7 mouse cellular contexts compared by ENCODE assay signal in genomic region chr4:45107066-45107465, GRCm38 (mm10). TPM values are rescaled to one million over a fixed set of nuclear protein-coding genes. Genes with fewer than 3 reads are reported as not detected.
DNase-seq lines count a peak whose midpoint lies in the region; ATAC-seq and TF ChIP-seq lines count a peak whose summit lies in the region.

No protein-coding gene starts in this region.

- no peaks in the 10 kb centered on the region for H3K27me3 ChIP-seq in ES-Bruce4 (ENCODE audit: control insufficient read depth, insufficient read depth, low read length, poor library complexity, severe bottlenecking)
- no peaks in the 10 kb centered on the region for H3K27me3 ChIP-seq in hindbrain, embryonic 11.5 days (ENCODE audit: control insufficient read depth, insufficient read depth, low read length)
- H3K27me3 ChIP-seq in liver, embryonic 13.5 days: no peaks in the 10 kb centered on the region

- peak overlapping the region; percentile 79 for H3K4me3 ChIP-seq in ES-Bruce4 (ENCODE audit: low read depth, low read length)
- peak overlapping the region; percentile 89 for H3K4me3 ChIP-seq in hindbrain, embryonic 11.5 days (ENCODE audit: low read depth, low read length)
- peak overlapping the region; percentile 78 for H3K4me3 ChIP-seq in liver, embryonic 13.5 days (replicated peaks)

- H3K4me1 ChIP-seq in ES-Bruce4 (ENCODE audit: control insufficient read depth, insufficient read depth, low read length): no peaks in the 10 kb centered on the region
- 0 out of 2 replicates have a peak, but pooled peaks cover 4% of the 10 kb centered on the region for H3K4me1 ChIP-seq in hindbrain, embryonic 11.5 days (replicated peaks; ENCODE audit: control insufficient read depth, insufficient read depth, low read length)
- H3K4me1 ChIP-seq in liver, embryonic 13.5 days (replicated peaks): peaks cover 26% of the 10 kb centered on the region

- WGBS in hindbrain, embryonic 11.5 days: 10% methylated on average over 4 of the region's 4 CpGs
- WGBS in liver, embryonic 13.5 days (ENCODE audit: insufficient replicate concordance): 3% methylated on average over 4 of the region's 4 CpGs

- H3K9ac ChIP-seq in ES-Bruce4 (ENCODE audit: low read depth, poor library complexity, severe bottlenecking): peak overlapping the region; percentile 64
- H3K9ac ChIP-seq in hindbrain, embryonic 11.5 days (ENCODE audit: low read depth, low read length): peak overlapping the region; percentile 73
- H3K9ac ChIP-seq in liver, embryonic 13.5 days: peak overlapping the region; percentile 84

- no peak for TF ChIP-seq EP300 in ES-Bruce4 (IDR thresholded peaks at IDR 0.05; ENCODE audit: insufficient read depth, low read depth, low read length)

- no peak for TF ChIP-seq POLR2A in ES-Bruce4 (IDR thresholded peaks at IDR 0.05; ENCODE audit: insufficient read depth, low read length)

- no peak for ATAC-seq in hindbrain, embryonic 11.5 days (ENCODE audit: low FRiP score)
- ATAC-seq in liver, embryonic 13.5 days (ENCODE audit: low read depth): no peak
- no peak for ATAC-seq in monocyte, adult 5-6 weeks (replicated peaks; ENCODE audit: insufficient number of reproducible peaks, low FRiP score, low TSS enrichment, poor library complexity, severe bottlenecking)

- H3K27ac ChIP-seq in ES-Bruce4 (ENCODE audit: insufficient read depth, low read length): peak overlapping the region; percentile 60
- no peak overlapping the region for H3K27ac ChIP-seq in hindbrain, embryonic 11.5 days (ENCODE audit: low read depth, low read length)
- H3K27ac ChIP-seq in liver, embryonic 13.5 days: peak overlapping the region; percentile 58; the same call in 1 of the 2 replicates

- peak; percentile 11 to 13 for DNase-seq in B cell, adult 2 months
- peak; percentile 4 for DNase-seq in hindbrain, embryonic 11.5 days (ENCODE audit: low spot score)
- DNase-seq in liver, embryonic 13.5 days: no peak
- DNase-seq in frontal cortex, postnatal 10 days (ENCODE audit: low spot score in 2 of 2): no peak
- no peak for DNase-seq in layer of hippocampus, postnatal 14 days (ENCODE audit: low spot score in 2 of 2)

- no peak for TF ChIP-seq CTCF in ES-Bruce4 (IDR thresholded peaks at IDR 0.05; ENCODE audit: low read depth, low read length)

- no peaks in the 10 kb centered on the region for H3K9me3 ChIP-seq in ES-Bruce4 (replicated peaks; ENCODE audit: control insufficient read depth, insufficient read depth, low read length, poor library complexity, severe bottlenecking)
- H3K9me3 ChIP-seq in hindbrain, embryonic 11.5 days (ENCODE audit: control insufficient read depth, low read length): no peaks in the 10 kb centered on the region
- no peaks in the 10 kb centered on the region for H3K9me3 ChIP-seq in liver, embryonic 13.5 days (replicated peaks)

- H3K36me3 ChIP-seq in ES-Bruce4 (ENCODE audit: control insufficient read depth, insufficient read depth, low read length, poor library complexity, severe bottlenecking): peaks cover 35% of the 10 kb centered on the region
- no peaks in the 10 kb centered on the region for H3K36me3 ChIP-seq in hindbrain, embryonic 11.5 days (ENCODE audit: control insufficient read depth, insufficient read depth, low read length)
- H3K36me3 ChIP-seq in liver, embryonic 13.5 days: peaks cover 41% of the 10 kb centered on the region

- H3K4me2 ChIP-seq in hindbrain, embryonic 11.5 days (replicated peaks; ENCODE audit: low read depth, low read length): peak overlapping the region; percentile 80
- peak overlapping the region; percentile 80 for H3K4me2 ChIP-seq in liver, embryonic 13.5 days

RNA-seq across cellular contexts. Expression of gene Tomm5, which starts 0.8 kb away (rescaled TPM):
- polyA plus RNA-seq in ES-Bruce4 (2011; ENCODE audit: insufficient read depth, insufficient read length, low read depth, missing spikeins): 112 and 114 TPM in 2 replicates
- 166 and 180 TPM in 2 replicates for polyA plus RNA-seq in hindbrain, embryonic 11.5 days (2014; fragmentation: Nextera tagmentation; extraction: Ambion mirVana)
- 259 and 263 TPM in 2 replicates for polyA plus RNA-seq in liver, embryonic 13.5 days (2015; fragmentation: Nextera tagmentation; extraction: Ambion mirVana)
- 10 to 100 TPM; 66.7 to 75.6 TPM for total RNA-seq in layer of hippocampus, postnatal 14 days (2021)
- 79.9 to 122 TPM (median 98.7 TPM) in 3 replicates for total RNA-seq in monocyte, adult 5-6 weeks (2017)

RNA-seq across cellular contexts. Expression of gene Fbxo10, which starts 22.7 kb away (rescaled TPM):
- polyA plus RNA-seq in ES-Bruce4 (2011; ENCODE audit: insufficient read depth, insufficient read length, low read depth, missing spikeins): 2.6 and 3.9 TPM in 2 replicates
- 5.1 and 5.6 TPM in 2 replicates for polyA plus RNA-seq in hindbrain, embryonic 11.5 days (2014; fragmentation: Nextera tagmentation; extraction: Ambion mirVana)
- 3.9 and 4.5 TPM in 2 replicates for polyA plus RNA-seq in liver, embryonic 13.5 days (2015; fragmentation: Nextera tagmentation; extraction: Ambion mirVana)
- 10 to 100 TPM; 39.6 to 41.3 TPM for total RNA-seq in layer of hippocampus, postnatal 14 days (2021)
- 0.10 to 8.7 TPM (median 4.6 TPM) in 3 replicates for total RNA-seq in monocyte, adult 5-6 weeks (2017)

Comparison
In these comparisons a context has a peak if more than half of its experiments do, and no peak if none do; other contexts are left out.
1. DNase-seq: peak in B cell, adult 2 months (2 of 2) and hindbrain, embryonic 11.5 days (single experiment); none in liver, embryonic 13.5 days (single experiment), frontal cortex, postnatal 10 days (0 of 2) and layer of hippocampus, postnatal 14 days (0 of 2).
2. Peak in every context shown above with its lines, with median percentiles within 50 percentile points of each other: H3K4me3 ChIP-seq and H3K9ac ChIP-seq.